ENCODE assay signal across 10 mouse cellular contexts in the genomic region with DNA sequence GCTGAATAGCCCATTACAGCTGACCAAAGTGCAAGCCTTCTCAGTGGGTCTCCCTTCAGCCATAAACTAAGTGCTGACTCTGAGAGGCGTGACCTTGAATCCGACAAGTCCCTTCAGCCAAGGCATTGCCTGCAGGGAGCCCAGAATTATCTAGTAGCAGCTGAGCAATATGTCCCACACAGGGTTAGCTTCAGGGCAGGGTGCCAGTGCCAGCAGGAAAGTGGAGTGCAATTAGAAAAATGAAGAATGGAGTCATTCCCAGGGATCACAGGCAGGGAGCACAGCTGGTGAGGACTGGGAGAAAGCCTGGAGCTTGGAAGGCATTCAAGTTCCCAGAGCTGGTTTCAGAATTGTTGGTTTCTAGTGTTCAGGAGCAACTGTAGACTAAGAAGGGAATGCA.
DNase-seq lines count a peak whose midpoint lies in the region; ATAC-seq lines count a peak whose summit lies in the region.
"Had no signal": no experiment of that assay in that cellular context is flagged by ENCODE, and none has a peak within 500 bp of the region (broad histone marks: within the 10 kb centered on the region; RNA-seq: fewer than 3 reads in every experiment).

No protein-coding gene starts in this region.

- H3K4me3 ChIP-seq in kidney, embryonic 14.5 days (ENCODE audit: low read length): no peak overlapping the region
- no peak overlapping the region for H3K4me3 ChIP-seq in liver, embryonic 12.5 days
- H3K4me3 ChIP-seq: erythroblast, embryonic 14.5 days; megakaryocyte, embryonic 14.5 days had no signal

- no peaks in the 10 kb centered on the region for H3K36me3 ChIP-seq in kidney, embryonic 14.5 days (ENCODE audit: control insufficient read depth, insufficient read depth, low read length)
- no peaks in the 10 kb centered on the region for H3K36me3 ChIP-seq in liver, embryonic 12.5 days

- no peaks in the 10 kb centered on the region for H3K9me3 ChIP-seq in kidney, embryonic 14.5 days (ENCODE audit: control insufficient read depth, low read length)
- H3K9me3 ChIP-seq in liver, embryonic 12.5 days (replicated peaks): no peaks in the 10 kb centered on the region

- H3K4me2 ChIP-seq in kidney, embryonic 14.5 days (replicated peaks; ENCODE audit: low read depth, low read length): no peak overlapping the region
- H3K4me2 ChIP-seq in liver, embryonic 12.5 days: no peak overlapping the region

- no peak for ATAC-seq in kidney, embryonic 14.5 days (ENCODE audit: low FRiP score, low TSS enrichment)
- no peak for ATAC-seq in liver, embryonic 12.5 days

- H3K9ac ChIP-seq in kidney, embryonic 14.5 days (ENCODE audit: low read depth, low read length): no peak overlapping the region
- H3K9ac ChIP-seq in liver, embryonic 12.5 days: no peak overlapping the region

- WGBS in kidney, embryonic 14.5 days: 61% methylated on average over 2 of the region's 2 CpGs
- 58% methylated on average over 2 of the region's 2 CpGs for WGBS in liver, embryonic 12.5 days (ENCODE audit: insufficient replicate concordance)

- H3K4me1 ChIP-seq in kidney, embryonic 14.5 days (ENCODE audit: control insufficient read depth, insufficient read depth, low read length): no peaks in the 10 kb centered on the region
- H3K4me1 ChIP-seq in liver, embryonic 12.5 days: no peaks in the 10 kb centered on the region
- H3K4me1 ChIP-seq: megakaryocyte, embryonic 14.5 days had no signal

- peak; percentile 2 for DNase-seq in kidney, adult 11 months
- peak; percentile 65 for DNase-seq in cerebellum, adult 11-12 months
- DNase-seq in gastrocnemius, postnatal 10 days: peak; percentile 63
- peak; percentile 23 for DNase-seq in left cerebral cortex, adult 11 months (ENCODE audit: low spot score)
- DNase-seq in retina, adult 2 months (ENCODE audit: low read depth, low spot score): peak; percentile 16
- DNase-seq in urinary bladder, postnatal 36 days (ENCODE audit: low spot score in 2 of 2): no peak

- no peak overlapping the region for H3K27ac ChIP-seq in kidney, embryonic 14.5 days (ENCODE audit: low read depth, low read length)
- H3K27ac ChIP-seq in liver, embryonic 12.5 days: no peak overlapping the region

- H3K27me3 ChIP-seq in kidney, embryonic 14.5 days (ENCODE audit: control insufficient read depth, insufficient read depth, low read length): no peaks in the 10 kb centered on the region
- H3K27me3 ChIP-seq in liver, embryonic 12.5 days (replicated peaks): no peaks in the 10 kb centered on the region
- H3K27me3 ChIP-seq: megakaryocyte, embryonic 14.5 days had no signal

Comparison
In these comparisons a context has a peak if more than half of its experiments do, and no peak if none do; other contexts are left out.
1. DNase-seq: peak in kidney, adult 11 months (single experiment), cerebellum, adult 11-12 months (single experiment), gastrocnemius, postnatal 10 days (single experiment), left cerebral cortex, adult 11 months (single experiment) and retina, adult 2 months (single experiment); none in urinary bladder, postnatal 36 days (0 of 2).